Mouse (Mus musculus): ENCODE results near the gene Gpd1l.

DNA sequence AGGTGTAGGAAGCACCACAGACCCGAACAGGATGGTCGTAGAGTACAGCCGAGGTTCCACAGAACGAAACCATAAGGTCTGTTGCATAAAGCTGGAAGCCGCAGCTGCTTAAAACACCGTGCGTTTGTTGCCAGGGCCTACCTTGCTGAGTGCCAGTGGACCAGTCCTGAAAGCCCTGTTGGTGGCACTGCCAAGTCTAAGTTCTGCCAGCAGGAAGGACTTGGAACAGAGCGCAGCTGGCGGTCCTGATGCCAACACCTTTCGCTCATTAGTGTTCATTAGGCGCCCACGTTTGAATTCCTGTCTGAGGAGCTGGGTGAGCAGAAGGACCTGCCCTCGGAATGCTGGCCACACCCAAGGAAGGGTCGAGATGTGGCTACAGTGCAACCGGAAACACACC lies 80.5 kb downstream of the Gpd1l start:
- TF ChIP-seq POLR2A (IDR thresholded peaks at IDR 0.05; ENCODE audit: insufficient read depth, low read depth, low read length) (no peak), EP300 (IDR thresholded peaks at IDR 0.05; ENCODE audit: insufficient read depth, low read depth, low read length) (no peak), CTCF (IDR thresholded peaks at IDR 0.05) (no peak)

All from heart, adult 2 months (tissue).